Mouse (Mus musculus): ENCODE data around the gene Pink1. TPM values are rescaled to one million over a fixed set of nuclear protein-coding genes. Genes with fewer than 3 reads are reported as not detected.
"Not testable (repeated sequence)": the region's sequence is repeated elsewhere in the genome, so short reads cannot be mapped to it uniquely, and the experiment has no call there.

Pink1 gene
- total RNA-seq, 2 experiments from 2014 or later, result 171 to 188 TPM

- DNase-seq, result no peak
These were observed 15.9 kb upstream of the Pink1 start for GRCm38 (mm10) chr4:138342048-138342447.

GRCm38 (mm10) chr4:138341393-138341792 is 15.3 kb upstream of the Pink1 start:
- DNase-seq, result no peak

DNA sequence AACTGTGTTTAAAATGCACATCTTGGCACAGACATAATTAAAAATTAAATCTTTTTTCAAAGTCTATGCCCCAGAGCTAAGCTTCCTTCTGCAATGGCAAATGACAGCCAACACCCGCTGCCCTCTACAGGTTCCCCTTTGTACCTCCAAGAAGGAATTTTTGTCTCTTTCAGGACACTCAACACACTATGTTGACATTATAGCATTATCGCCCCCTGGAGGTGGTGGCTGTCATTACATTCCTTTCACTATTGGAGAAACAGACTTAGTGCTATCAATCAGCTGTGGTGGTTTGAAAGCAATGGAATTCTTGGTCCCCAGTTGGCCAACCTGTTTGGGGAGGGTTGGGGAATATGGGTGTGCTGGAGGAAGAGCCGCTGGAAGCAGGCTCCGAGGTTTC is 13.9 kb upstream of the Pink1 start:
- peak; percentile 66 for DNase-seq

- DNase-seq, result no peak
These were observed 11.2 kb upstream of the Pink1 start for GRCm38 (mm10) chr4:138337341-138337740.

DNA sequence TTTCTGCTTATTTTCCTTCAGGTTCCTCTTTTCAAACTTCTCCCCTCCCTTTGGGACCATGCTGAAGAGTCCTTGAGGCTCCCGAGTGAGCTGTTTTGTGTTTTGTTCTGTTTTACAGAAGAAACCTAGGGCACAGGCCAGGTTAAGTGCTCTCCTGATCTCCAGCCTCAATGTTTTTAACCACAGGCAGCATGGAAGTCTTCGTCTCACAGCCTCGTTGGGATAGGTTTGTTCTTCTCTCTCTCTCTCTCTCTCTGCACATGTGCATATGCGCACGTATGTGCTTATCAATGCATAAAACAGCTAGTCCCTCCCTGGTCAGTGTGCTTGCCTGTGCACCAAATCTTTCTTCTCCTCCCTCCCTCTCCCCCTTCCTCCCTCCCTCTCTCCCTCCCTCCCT is 10.8 kb upstream of the Pink1 start:
- no peak for DNase-seq

- DNase-seq, result no peak
These were observed 9.5 kb upstream of the Pink1 start for GRCm38 (mm10) chr4:138335648-138336047.

- peak; percentile 28 for DNase-seq
These were observed 8.9 kb upstream of the Pink1 start for GRCm38 (mm10) chr4:138335036-138335435.

GRCm38 (mm10) chr4:138333135-138333534 is 7.0 kb upstream of the Pink1 start:
- no peak for DNase-seq

- DNase-seq, result no peak
These were observed 5.5 kb upstream of the Pink1 start for GRCm38 (mm10) chr4:138331647-138332046.

DNA sequence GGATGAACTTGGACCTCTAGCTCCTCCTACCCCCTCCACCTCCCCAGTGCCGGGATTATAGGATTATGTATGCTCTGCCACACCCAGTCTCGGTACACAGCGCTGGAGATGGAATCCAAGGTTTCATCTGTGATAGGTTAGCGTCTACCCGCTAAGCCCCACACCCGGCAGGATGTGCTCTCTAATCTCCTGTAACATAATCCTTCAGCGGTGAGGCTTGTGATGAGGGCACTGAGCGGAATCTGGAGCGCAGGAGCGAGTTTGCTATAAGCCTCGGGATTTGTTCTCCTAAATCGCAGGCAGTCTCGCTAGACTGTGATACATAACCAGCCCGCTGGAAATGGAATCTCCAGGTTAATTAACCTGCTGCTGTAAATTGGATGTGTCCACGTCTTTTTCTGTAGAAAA is 4.2 kb upstream of the Pink1 start:
- no peak for DNase-seq

GRCm38 (mm10) chr4:138327891-138328470 is 1.9 kb upstream of the Pink1 start:
- no peak for DNase-seq

- DNase-seq, result not testable (repeated sequence)
These were observed 1.0 kb upstream of the Pink1 start for GRCm38 (mm10) chr4:138327155-138327554.

DNA sequence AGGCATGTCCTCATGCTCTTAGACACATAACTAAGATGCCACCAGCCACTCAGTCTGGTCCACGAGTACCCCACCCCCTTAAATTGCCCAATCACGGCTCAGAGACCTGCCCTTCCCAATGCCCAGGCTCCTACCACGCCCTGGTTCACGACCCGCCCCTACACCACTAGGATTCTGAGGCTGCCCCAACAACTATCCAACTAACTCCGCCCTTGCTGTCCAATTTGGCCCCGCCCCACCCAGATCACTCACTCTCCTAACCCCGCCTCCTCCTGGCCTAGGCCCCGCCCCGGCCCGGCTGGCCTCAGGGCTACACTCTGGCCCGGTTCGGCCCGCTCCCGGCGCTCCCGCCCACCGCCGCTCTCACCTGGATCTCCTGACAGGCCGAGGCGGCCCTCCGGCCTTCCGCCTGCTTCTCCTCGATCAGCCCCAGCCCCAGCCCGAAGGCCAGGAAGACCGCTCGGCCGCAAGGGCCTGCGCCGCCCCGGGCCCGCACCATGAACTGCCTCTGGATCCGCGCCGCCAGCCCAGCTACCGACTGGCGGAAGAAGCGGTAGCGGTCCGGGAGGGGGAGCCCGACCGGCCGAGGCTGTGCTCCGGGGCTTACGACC is 536 bp downstream of the Pink1 start:
- DNase-seq, result peak; percentile 98

DNA sequence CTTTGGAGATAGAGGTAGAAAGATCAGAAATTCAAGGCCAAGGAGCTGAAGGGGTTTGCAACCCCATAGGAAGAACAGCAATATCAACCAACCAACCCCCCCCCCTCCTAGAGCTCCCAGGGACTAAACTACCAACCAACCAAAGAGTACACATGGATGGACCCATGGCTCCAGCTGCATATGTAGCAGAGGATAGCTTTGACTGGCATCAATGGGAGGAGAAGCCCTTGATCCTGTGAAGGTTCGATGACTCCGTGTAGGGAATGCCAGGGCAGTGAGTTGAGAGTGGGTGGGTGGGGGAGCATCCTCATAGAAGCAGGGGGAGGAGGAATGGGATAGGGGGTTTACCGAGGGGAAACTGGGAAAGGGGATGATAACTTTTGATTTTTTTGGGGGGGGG is 1.7 kb downstream of the Pink1 start:
- no peak for DNase-seq

- no peak for DNase-seq
These were observed 2.4 kb downstream of the Pink1 start for GRCm38 (mm10) chr4:138323753-138324152.

DNA sequence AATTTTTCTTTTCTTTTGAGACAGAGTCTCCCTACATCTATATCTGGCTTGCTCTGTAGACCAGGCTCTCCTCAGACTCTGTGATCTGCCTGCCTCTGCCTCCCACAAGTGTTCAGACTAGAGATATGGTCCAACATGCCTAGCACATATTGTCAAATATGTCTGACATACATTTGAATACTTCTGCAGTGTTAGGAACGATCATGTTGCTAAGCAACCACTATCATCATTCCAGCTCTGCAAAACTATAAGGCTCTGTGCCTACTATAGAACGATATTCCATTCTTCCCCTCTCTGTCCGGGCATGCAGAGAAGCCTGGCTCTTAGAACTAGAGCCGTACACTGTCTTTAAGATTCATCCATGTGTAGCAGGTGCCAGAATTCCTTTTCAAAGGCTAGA is 3.4 kb downstream of the Pink1 start:
- no peak for DNase-seq

DNA sequence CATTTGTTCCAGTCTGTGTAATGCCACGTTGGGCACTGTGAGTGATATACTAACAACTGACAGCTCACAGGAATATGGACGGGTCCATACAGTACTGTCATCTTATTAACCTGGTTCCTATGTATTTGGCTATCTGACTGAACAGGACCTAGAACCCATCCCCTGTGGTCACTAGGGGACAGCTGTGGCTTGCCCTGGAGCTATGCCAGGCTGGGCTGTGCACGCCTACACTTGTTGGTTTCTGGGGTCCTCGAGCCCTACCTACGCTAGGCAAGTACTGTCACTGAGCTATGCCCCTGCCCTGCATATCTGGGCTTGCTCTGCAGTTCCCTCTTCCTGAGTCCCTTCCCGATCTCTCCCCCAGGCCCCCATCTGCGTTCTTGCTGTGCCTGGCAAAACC is 4.6 kb downstream of the Pink1 start:
- DNase-seq, result no peak

GRCm38 (mm10) chr4:138320711-138321110 is 5.4 kb downstream of the Pink1 start:
- DNase-seq, result no peak

GRCm38 (mm10) chr4:138319508-138319907 is 6.6 kb downstream of the Pink1 start:
- DNase-seq, result peak; percentile 91

GRCm38 (mm10) chr4:138318509-138319266 is 7.4 kb downstream of the Pink1 start:
- peak; percentile 75 for DNase-seq

DNA sequence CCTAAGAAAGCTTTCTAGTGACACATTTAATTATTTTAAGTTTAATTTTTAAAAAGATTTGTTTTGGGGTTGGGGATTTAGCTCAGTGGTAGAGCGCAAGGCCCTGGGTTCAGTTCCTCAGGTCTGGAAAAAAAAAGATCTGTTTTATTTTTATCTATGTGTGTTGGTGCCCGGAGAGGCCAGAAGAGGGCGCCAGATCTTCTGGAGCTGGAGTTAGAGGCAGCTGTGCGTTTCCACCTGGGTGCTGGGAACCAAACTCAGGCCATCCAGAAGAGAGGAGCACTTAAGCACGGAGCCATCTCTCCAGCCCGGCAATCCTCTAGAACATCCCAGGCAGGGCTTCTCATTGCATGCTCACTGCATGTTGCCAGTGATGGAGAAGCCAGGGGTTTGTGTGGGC is 9.7 kb downstream of the Pink1 start:
- DNase-seq, result no peak

- no peak for DNase-seq
These were observed 10.3 kb downstream of the Pink1 start for GRCm38 (mm10) chr4:138315781-138316180.

GRCm38 (mm10) chr4:138313795-138314194 is 12.3 kb downstream of the Pink1 start:
- DNase-seq, result no peak

GRCm38 (mm10) chr4:138313021-138313420 is 13.1 kb downstream of the Pink1 start:
- DNase-seq, result no peak
